Mouse (Mus musculus): ENCODE results near the gene Tufm. TPM values are rescaled to one million over a fixed set of nuclear protein-coding genes. Genes with fewer than 3 reads are reported as not detected.
A peak's percentile ranks its signal among the peaks of the same experiment; 100 is the strongest.

The Tufm gene
- polyA plus RNA-seq, 1 experiment from 2014 or later, result 137 TPM

DNA sequence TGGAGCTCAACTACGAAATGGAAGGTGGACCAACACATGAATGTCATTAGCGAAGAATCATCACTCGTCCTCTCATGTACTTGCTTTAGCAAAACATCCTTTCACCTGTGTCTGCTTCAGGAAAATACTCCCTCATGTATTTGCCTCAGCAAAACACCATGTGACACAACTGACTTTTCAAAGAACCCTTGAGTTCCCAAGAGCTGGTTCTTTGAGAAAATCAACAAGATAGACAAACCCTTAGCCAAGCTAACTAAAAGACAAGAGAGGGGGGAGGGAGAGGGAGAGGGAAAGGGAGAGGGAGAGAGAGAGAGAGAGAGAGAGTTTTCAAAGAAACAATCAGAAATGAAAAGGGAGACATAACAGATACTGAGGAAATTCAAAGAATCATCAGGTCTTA is 36.2 kb downstream of the Tufm start:
- 79% methylated on average over 3 of the region's 3 CpGs for WGBS
- Histone ChIP-seq H3K4me3 (ENCODE audit: low read depth, low read length) (no peak overlapping the region), H3K4me1 (ENCODE audit: control insufficient read depth, insufficient read depth, low read length) (no peaks in the 10 kb centered on the region), H3K27me3 (ENCODE audit: control insufficient read depth, insufficient read depth, low read length) (no peaks in the 10 kb centered on the region), H3K9me3 (ENCODE audit: control insufficient read depth, low read length) (no peaks in the 10 kb centered on the region), H3K27ac (ENCODE audit: low read depth, low read length) (no peak overlapping the region), H3K36me3 (ENCODE audit: control insufficient read depth, insufficient read depth, low read length) (no peaks in the 10 kb centered on the region), H3K4me2 (ENCODE audit: low read depth, low read length) (no peak overlapping the region), H3K9ac (replicated peaks; ENCODE audit: low read depth, low read length) (no peak overlapping the region)
- no peak for ATAC-seq (ENCODE audit: low read depth)

GRCm38 (mm10) chr7:126528166-126528577 is 41.0 kb downstream of the Tufm start:
- Histone ChIP-seq H3K36me3 (ENCODE audit: control insufficient read depth, insufficient read depth, low read length) (no peaks in the 10 kb centered on the region), H3K27me3 (ENCODE audit: control insufficient read depth, insufficient read depth, low read length) (no peaks in the 10 kb centered on the region), H3K4me2 (ENCODE audit: low read depth, low read length) (no peak overlapping the region), H3K27ac (ENCODE audit: low read depth, low read length) (peak overlapping the region; percentile 68), H3K4me3 (ENCODE audit: low read depth, low read length) (no peak overlapping the region), H3K9me3 (ENCODE audit: control insufficient read depth, low read length) (no peaks in the 10 kb centered on the region), H3K9ac (replicated peaks; ENCODE audit: low read depth, low read length) (0 out of 2 replicates have a peak overlapping the region, but pooled peaks have one; percentile 32), H3K4me1 (ENCODE audit: control insufficient read depth, insufficient read depth, low read length) (no peaks in the 10 kb centered on the region)
- ATAC-seq (ENCODE audit: low read depth), result peak; percentile 31
- WGBS, result 5% methylated on average over 1 of the region's 1 CpGs

DNA sequence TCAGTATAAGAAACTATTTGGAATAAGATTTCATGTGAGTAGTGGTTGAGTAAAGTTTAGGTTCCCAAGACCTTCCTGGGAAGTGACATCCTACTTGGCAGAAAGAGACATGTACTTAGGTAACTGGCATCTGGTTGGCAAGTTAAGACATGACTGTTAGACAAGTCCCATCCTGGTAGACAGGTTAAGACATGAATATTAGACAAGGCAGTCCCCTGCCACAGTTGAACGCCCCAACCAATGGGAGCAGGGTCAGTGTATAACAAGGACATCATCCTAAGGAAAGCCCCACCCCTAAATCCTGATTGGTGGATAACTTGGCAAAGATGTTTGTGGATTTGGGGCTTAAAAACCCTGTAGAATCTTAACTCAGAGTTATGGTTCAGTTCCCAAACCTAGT is 46.3 kb downstream of the Tufm start:
- Histone ChIP-seq H3K36me3 (ENCODE audit: control insufficient read depth, insufficient read depth, low read length) (no peaks in the 10 kb centered on the region), H3K4me1 (ENCODE audit: control insufficient read depth, insufficient read depth, low read length) (no peaks in the 10 kb centered on the region), H3K4me3 (ENCODE audit: low read depth, low read length) (no peak overlapping the region), H3K27me3 (ENCODE audit: control insufficient read depth, insufficient read depth, low read length) (peaks cover 6% of the 10 kb centered on the region; the same call in 1 of the 2 replicates), H3K27ac (ENCODE audit: low read depth, low read length) (no peak overlapping the region), H3K9me3 (ENCODE audit: control insufficient read depth, low read length) (no peaks in the 10 kb centered on the region), H3K4me2 (ENCODE audit: low read depth, low read length) (no peak overlapping the region), H3K9ac (replicated peaks; ENCODE audit: low read depth, low read length) (no peak overlapping the region)
- 65% methylated on average over 1 of the region's 1 CpGs for WGBS
- ATAC-seq (ENCODE audit: low read depth), result no peak

DNA sequence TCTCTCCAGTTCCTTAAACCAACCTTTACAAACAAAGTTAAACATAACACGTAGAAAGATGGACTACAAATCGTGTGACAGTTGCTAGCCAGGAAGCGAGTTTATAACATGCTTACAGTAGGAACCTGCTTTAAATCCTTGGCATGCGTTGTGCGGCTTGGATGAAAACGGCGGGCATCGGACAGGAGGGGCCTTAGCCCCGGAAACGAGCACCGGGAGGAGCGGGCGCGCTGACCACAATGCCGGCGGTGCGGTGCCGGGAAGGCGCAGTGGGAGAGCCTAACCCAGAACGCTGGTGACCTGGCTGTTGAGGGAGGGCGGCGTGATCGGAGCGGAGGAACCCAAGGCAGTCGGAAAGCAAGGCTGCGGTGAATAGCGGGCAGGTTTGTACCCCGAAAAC is 48.6 kb downstream of the Tufm start:
- WGBS, result 2% methylated on average over 28 of the region's 28 CpGs
- Histone ChIP-seq H3K4me1 (ENCODE audit: control insufficient read depth, insufficient read depth, low read length) (no peaks in the 10 kb centered on the region), H3K36me3 (ENCODE audit: control insufficient read depth, insufficient read depth, low read length) (no peaks in the 10 kb centered on the region), H3K4me2 (ENCODE audit: low read depth, low read length) (peak overlapping the region; percentile 87), H3K9me3 (ENCODE audit: control insufficient read depth, low read length) (no peaks in the 10 kb centered on the region), H3K27ac (ENCODE audit: low read depth, low read length) (no peak overlapping the region), H3K27me3 (ENCODE audit: control insufficient read depth, insufficient read depth, low read length) (peaks cover 6% of the 10 kb centered on the region; the same call in 1 of the 2 replicates), H3K9ac (replicated peaks; ENCODE audit: low read depth, low read length) (peak overlapping the region; percentile 54), H3K4me3 (ENCODE audit: low read depth, low read length) (peak overlapping the region; percentile 38)
- ATAC-seq (ENCODE audit: low read depth), result no peak

DNA sequence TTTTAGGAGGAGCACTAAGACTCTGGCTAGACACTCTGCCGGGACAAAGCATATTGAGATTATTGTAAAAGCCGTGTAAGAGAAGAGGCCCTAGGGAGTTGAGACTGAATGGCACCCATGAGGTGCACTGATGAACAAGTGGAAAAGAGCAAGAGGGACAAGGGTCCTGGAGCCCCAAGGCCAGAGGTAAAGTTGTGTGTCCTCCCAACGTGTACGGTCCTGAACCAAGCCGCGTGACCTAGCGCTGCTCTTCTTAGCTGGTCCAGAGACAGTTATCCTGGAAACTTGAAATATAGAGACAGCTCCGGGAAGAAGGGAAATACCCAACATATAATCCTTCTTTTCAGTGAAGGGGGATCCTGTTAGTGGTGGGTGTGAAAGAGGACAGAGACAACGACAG is 49.3 kb downstream of the Tufm start:
- ATAC-seq (ENCODE audit: low read depth), result no peak
- Histone ChIP-seq H3K4me1 (ENCODE audit: control insufficient read depth, insufficient read depth, low read length) (no peaks in the 10 kb centered on the region), H3K27ac (ENCODE audit: low read depth, low read length) (no peak overlapping the region), H3K4me3 (ENCODE audit: low read depth, low read length) (peak overlapping the region; percentile 38), H3K9me3 (ENCODE audit: control insufficient read depth, low read length) (no peaks in the 10 kb centered on the region), H3K36me3 (ENCODE audit: control insufficient read depth, insufficient read depth, low read length) (no peaks in the 10 kb centered on the region), H3K27me3 (ENCODE audit: control insufficient read depth, insufficient read depth, low read length) (peaks cover 6% of the 10 kb centered on the region; the same call in 1 of the 2 replicates), H3K4me2 (ENCODE audit: low read depth, low read length) (peak overlapping the region; percentile 87), H3K9ac (replicated peaks; ENCODE audit: low read depth, low read length) (no peak overlapping the region; the same call in 1 of the 2 replicates)
- WGBS, result 60% methylated on average over 9 of the region's 9 CpGs

- Histone ChIP-seq H3K36me3 (ENCODE audit: control insufficient read depth, insufficient read depth, low read length) (no peaks in the 10 kb centered on the region), H3K4me3 (ENCODE audit: low read depth, low read length) (no peak overlapping the region), H3K27ac (ENCODE audit: low read depth, low read length) (no peak overlapping the region), H3K4me2 (ENCODE audit: low read depth, low read length) (no peak overlapping the region), H3K4me1 (ENCODE audit: control insufficient read depth, insufficient read depth, low read length) (no peaks in the 10 kb centered on the region), H3K9ac (replicated peaks; ENCODE audit: low read depth, low read length) (no peak overlapping the region), H3K9me3 (ENCODE audit: control insufficient read depth, low read length) (no peaks in the 10 kb centered on the region), H3K27me3 (ENCODE audit: control insufficient read depth, insufficient read depth, low read length) (peaks cover 6% of the 10 kb centered on the region; the same call in 1 of the 2 replicates)
- WGBS, result 75% methylated on average over 5 of the region's 5 CpGs
- ATAC-seq (ENCODE audit: low read depth), result no peak
Observed at GRCm38 (mm10) chr7:126537820-126538585, 50.8 kb downstream of the Tufm start.

Other genes starting within 250 kb of the Tufm start
- 232 and 271 TPM in 2 replicates for gene Sbk1, start 214.7 kb upstream of the Tufm start, polyA plus RNA-seq (2014; fragmentation: Nextera tagmentation; extraction: Ambion mirVana)
- gene Lat, start 117.8 kb upstream of the Tufm start, polyA plus RNA-seq (2014; fragmentation: Nextera tagmentation; extraction: Ambion mirVana), result 1.0 and 1.3 TPM in 2 replicates
- gene Spns1, start 109.9 kb upstream of the Tufm start, polyA plus RNA-seq (2014; fragmentation: Nextera tagmentation; extraction: Ambion mirVana), result 63.4 and 64.5 TPM in 2 replicates
- gene Nfatc2ip, start 90.6 kb upstream of the Tufm start, polyA plus RNA-seq (2014; fragmentation: Nextera tagmentation; extraction: Ambion mirVana), result 3.4 TPM in 2 replicates
- not detected in 2 replicates for gene Cd19, start 72.5 kb upstream of the Tufm start, polyA plus RNA-seq (2014; fragmentation: Nextera tagmentation; extraction: Ambion mirVana)
- gene Rabep2, start 58.6 kb upstream of the Tufm start, polyA plus RNA-seq (2014; fragmentation: Nextera tagmentation; extraction: Ambion mirVana), result 19.8 and 22.3 TPM in 2 replicates
- gene Atp2a1, start 24.3 kb upstream of the Tufm start, polyA plus RNA-seq (2014; fragmentation: Nextera tagmentation; extraction: Ambion mirVana), result 0.79 and 1.1 TPM in 2 replicates
- 59.5 and 61.1 TPM in 2 replicates for gene Sh2b1, start 11.9 kb upstream of the Tufm start, polyA plus RNA-seq (2014; fragmentation: Nextera tagmentation; extraction: Ambion mirVana)
- 68.5 and 68.9 TPM in 2 replicates for gene Atxn2l, start 16.1 kb downstream of the Tufm start, polyA plus RNA-seq (2014; fragmentation: Nextera tagmentation; extraction: Ambion mirVana)
- gene Eif3c, start 79.0 kb downstream of the Tufm start, polyA plus RNA-seq (2014; fragmentation: Nextera tagmentation; extraction: Ambion mirVana), result 156 and 171 TPM in 2 replicates
- 0.06 and 0.70 TPM in 2 replicates for gene Apobr, start 97.6 kb downstream of the Tufm start, polyA plus RNA-seq (2014; fragmentation: Nextera tagmentation; extraction: Ambion mirVana)
- 24.9 and 26.6 TPM in 2 replicates for gene Cln3, start 98.5 kb downstream of the Tufm start, polyA plus RNA-seq (2014; fragmentation: Nextera tagmentation; extraction: Ambion mirVana)
- not detected in 2 replicates for gene Il27, start 107.6 kb downstream of the Tufm start, polyA plus RNA-seq (2014; fragmentation: Nextera tagmentation; extraction: Ambion mirVana)
- 2.2 and 10.8 TPM in 2 replicates for gene Nupr1, start 143.5 kb downstream of the Tufm start, polyA plus RNA-seq (2014; fragmentation: Nextera tagmentation; extraction: Ambion mirVana)
- gene Sgf29, start 161.9 kb downstream of the Tufm start, polyA plus RNA-seq (2014; fragmentation: Nextera tagmentation; extraction: Ambion mirVana), result 58.0 and 61.5 TPM in 2 replicates
- 0.59 and 2.2 TPM in 2 replicates for gene Sult1a1, start 189.1 kb downstream of the Tufm start, polyA plus RNA-seq (2014; fragmentation: Nextera tagmentation; extraction: Ambion mirVana)
- 132 and 140 TPM in 2 replicates for gene Bola2, start 208.0 kb downstream of the Tufm start, polyA plus RNA-seq (2014; fragmentation: Nextera tagmentation; extraction: Ambion mirVana)
- 11.2 and 13.1 TPM in 2 replicates for gene Slx1b, start 208.4 kb downstream of the Tufm start, polyA plus RNA-seq (2014; fragmentation: Nextera tagmentation; extraction: Ambion mirVana)
- 98.8 and 104 TPM in 2 replicates for gene Coro1a, start 220.4 kb downstream of the Tufm start, polyA plus RNA-seq (2014; fragmentation: Nextera tagmentation; extraction: Ambion mirVana)